Mouse (Mus musculus): Measurements from ENCODE around the gene Dnase1l1. TPM values are rescaled to one million over a fixed set of nuclear protein-coding genes. Genes with fewer than 3 reads are reported as not detected.

Dnase1l1 gene
- polyA plus RNA-seq, 1 experiment from 2014 or later = 15.3 TPM

- 26% methylated on average over 10 of the region's 10 CpGs for WGBS
- no peak overlapping the region; the same call in 1 of the 2 replicates for H3K4me2 ChIP-seq
- no peak overlapping the region for H3K9ac ChIP-seq (ENCODE audit: low read depth, low read length)
- no peak overlapping the region for H3K4me3 ChIP-seq (ENCODE audit: low read depth, low read length)
- H3K36me3 ChIP-seq (ENCODE audit: control insufficient read depth, insufficient read depth, low read length) = no peaks in the 10 kb centered on the region
- H3K9me3 ChIP-seq (ENCODE audit: control insufficient read depth, low read length) = no peaks in the 10 kb centered on the region
- ATAC-seq (replicated peaks; ENCODE audit: low FRiP score) = no peak
- H3K27ac ChIP-seq (ENCODE audit: low read depth, low read length) = peak overlapping the region; percentile 25
- H3K27me3 ChIP-seq (replicated peaks; ENCODE audit: control insufficient read depth, insufficient read depth, low read length) = no peaks in the 10 kb centered on the region
- no peaks in the 10 kb centered on the region; the same call in 1 of the 2 replicates for H3K4me1 ChIP-seq (replicated peaks; ENCODE audit: control insufficient read depth, insufficient read depth, low read length)
- DNase-seq (ENCODE audit: low spot score) = no peak
These were observed 8.5 kb downstream of the Dnase1l1 start for GRCm38 (mm10) chrX:74273422-74274322.

GRCm38 (mm10) chrX:74270902-74271551, 11.1 kb downstream of the Dnase1l1 start:
- Histone ChIP-seq H3K4me1 (replicated peaks; ENCODE audit: control insufficient read depth, insufficient read depth, low read length) (no peaks in the 10 kb centered on the region; the same call in 1 of the 2 replicates), H3K9ac (ENCODE audit: low read depth, low read length) (peak overlapping the region; percentile 83), H3K4me2 (peak overlapping the region; percentile 68), H3K4me3 (ENCODE audit: low read depth, low read length) (peak overlapping the region; percentile 68), H3K36me3 (ENCODE audit: control insufficient read depth, insufficient read depth, low read length) (no peaks in the 10 kb centered on the region), H3K27me3 (replicated peaks; ENCODE audit: control insufficient read depth, insufficient read depth, low read length) (no peaks in the 10 kb centered on the region), H3K27ac (ENCODE audit: low read depth, low read length) (peak overlapping the region; percentile 70), H3K9me3 (ENCODE audit: control insufficient read depth, low read length) (no peaks in the 10 kb centered on the region)
- WGBS = 20% methylated on average over 27 of the region's 27 CpGs
- ATAC-seq (replicated peaks; ENCODE audit: low FRiP score) (no peak), DNase-seq (ENCODE audit: low spot score) (no peak)

GRCm38 (mm10) chrX:74270062-74270901, 11.9 kb downstream of the Dnase1l1 start, which contains the start of gene Rpl10:
TSS of gene Rpl10 (plus strand) at chrX:74270812.
- H3K27me3 ChIP-seq (replicated peaks; ENCODE audit: control insufficient read depth, insufficient read depth, low read length) = no peaks in the 10 kb centered on the region
- H3K27ac ChIP-seq (ENCODE audit: low read depth, low read length) = peak within 1 kb of the TSS; percentile 86
- no peaks in the 10 kb centered on the region for H3K36me3 ChIP-seq (ENCODE audit: control insufficient read depth, insufficient read depth, low read length)
- DNase-seq (ENCODE audit: low spot score) (peak; percentile 83), ATAC-seq (replicated peaks; ENCODE audit: low FRiP score) (peak; percentile 89)
- H3K4me2 ChIP-seq = peak within 1 kb of the TSS; percentile 68
- peak within 1 kb of the TSS; percentile 83 for H3K9ac ChIP-seq (ENCODE audit: low read depth, low read length)
- no peaks in the 10 kb centered on the region; the same call in 1 of the 2 replicates for H3K4me1 ChIP-seq (replicated peaks; ENCODE audit: control insufficient read depth, insufficient read depth, low read length)
- peak within 1 kb of the TSS; percentile 68 for H3K4me3 ChIP-seq (ENCODE audit: low read depth, low read length)
- 14% methylated on average over 42 of the region's 42 CpGs for WGBS
- H3K9me3 ChIP-seq (ENCODE audit: control insufficient read depth, low read length) = no peaks in the 10 kb centered on the region

GRCm38 (mm10) chrX:74269736-74270061, 12.4 kb downstream of the Dnase1l1 start:
- H3K27me3 ChIP-seq (replicated peaks; ENCODE audit: control insufficient read depth, insufficient read depth, low read length) = no peaks in the 10 kb centered on the region
- 19% methylated on average over 3 of the region's 3 CpGs for WGBS
- no peak for DNase-seq (ENCODE audit: low spot score)

GRCm38 (mm10) chrX:74257746-74258145, 24.4 kb downstream of the Dnase1l1 start:
- Histone ChIP-seq H3K9ac (ENCODE audit: low read depth, low read length) (no peak overlapping the region), H3K4me2 (no peak overlapping the region), H3K4me3 (ENCODE audit: low read depth, low read length) (no peak overlapping the region), H3K36me3 (ENCODE audit: control insufficient read depth, insufficient read depth, low read length) (no peaks in the 10 kb centered on the region), H3K27me3 (replicated peaks; ENCODE audit: control insufficient read depth, insufficient read depth, low read length) (no peaks in the 10 kb centered on the region), H3K27ac (ENCODE audit: low read depth, low read length) (no peak overlapping the region), H3K9me3 (ENCODE audit: control insufficient read depth, low read length) (no peaks in the 10 kb centered on the region), H3K4me1 (replicated peaks; ENCODE audit: control insufficient read depth, insufficient read depth, low read length) (no peaks in the 10 kb centered on the region; the same call in 1 of the 2 replicates)
- DNase-seq (ENCODE audit: low spot score) = no peak
- WGBS = 82% methylated on average over 3 of the region's 3 CpGs
- no peak for ATAC-seq (replicated peaks; ENCODE audit: low FRiP score)

More at GRCm38 (mm10) chrX:74269736-74270061, 12.4 kb downstream of the Dnase1l1 start:
- Histone ChIP-seq H3K9ac (ENCODE audit: low read depth, low read length) (peak overlapping the region; percentile 61), H3K4me3 (ENCODE audit: low read depth, low read length) (peak overlapping the region; percentile 68), H3K9me3 (ENCODE audit: control insufficient read depth, low read length) (no peaks in the 10 kb centered on the region), H3K27ac (ENCODE audit: low read depth, low read length) (peak overlapping the region; percentile 86), H3K4me1 (replicated peaks; ENCODE audit: control insufficient read depth, insufficient read depth, low read length) (no peaks in the 10 kb centered on the region; the same call in 1 of the 2 replicates), H3K36me3 (ENCODE audit: control insufficient read depth, insufficient read depth, low read length) (no peaks in the 10 kb centered on the region), H3K4me2 (peak overlapping the region; percentile 66)
- ATAC-seq (replicated peaks; ENCODE audit: low FRiP score) = peak; percentile 7

- no peaks in the 10 kb centered on the region for H3K36me3 ChIP-seq (ENCODE audit: control insufficient read depth, insufficient read depth, low read length)
- peak; percentile 64 for ATAC-seq (replicated peaks; ENCODE audit: low FRiP score)
These were observed 27.1 kb downstream of the Dnase1l1 start for GRCm38 (mm10) chrX:74254888-74255565.

GRCm38 (mm10) chrX:74254153-74254887, 27.8 kb downstream of the Dnase1l1 start, which contains the start of gene Emd:
TSS of gene Emd (plus strand) at chrX:74254687.
- H3K27me3 ChIP-seq (replicated peaks; ENCODE audit: control insufficient read depth, insufficient read depth, low read length) = no peaks in the 10 kb centered on the region
- H3K4me2 ChIP-seq = peak within 1 kb of the TSS; percentile 77
- H3K4me1 ChIP-seq (replicated peaks; ENCODE audit: control insufficient read depth, insufficient read depth, low read length) = no peaks in the 10 kb centered on the region; the same call in 1 of the 2 replicates
- peak within 1 kb of the TSS; percentile 67 for H3K4me3 ChIP-seq (ENCODE audit: low read depth, low read length)
- WGBS = 23% methylated on average over 39 of the region's 39 CpGs
- peak; percentile 74 for DNase-seq (ENCODE audit: low spot score)
- no peaks in the 10 kb centered on the region for H3K36me3 ChIP-seq (ENCODE audit: control insufficient read depth, insufficient read depth, low read length)
- peak within 1 kb of the TSS; percentile 76 for H3K9ac ChIP-seq (ENCODE audit: low read depth, low read length)
- peak; percentile 97 for ATAC-seq (replicated peaks; ENCODE audit: low FRiP score)
- no peaks in the 10 kb centered on the region for H3K9me3 ChIP-seq (ENCODE audit: control insufficient read depth, low read length)
- H3K27ac ChIP-seq (ENCODE audit: low read depth, low read length) = peak within 1 kb of the TSS; percentile 82

More at GRCm38 (mm10) chrX:74254888-74255565, 27.1 kb downstream of the Dnase1l1 start:
- peak overlapping the region; percentile 67 for H3K4me3 ChIP-seq (ENCODE audit: low read depth, low read length)
- 17% methylated on average over 31 of the region's 31 CpGs for WGBS
- H3K27me3 ChIP-seq (replicated peaks; ENCODE audit: control insufficient read depth, insufficient read depth, low read length) = no peaks in the 10 kb centered on the region
- H3K9ac ChIP-seq (ENCODE audit: low read depth, low read length) = peak overlapping the region; percentile 76
- DNase-seq (ENCODE audit: low spot score) = no peak
- H3K27ac ChIP-seq (ENCODE audit: low read depth, low read length) = peak overlapping the region; percentile 82
- H3K4me2 ChIP-seq = peak overlapping the region; percentile 77
- H3K4me1 ChIP-seq (replicated peaks; ENCODE audit: control insufficient read depth, insufficient read depth, low read length) = no peaks in the 10 kb centered on the region; the same call in 1 of the 2 replicates
- H3K9me3 ChIP-seq (ENCODE audit: control insufficient read depth, low read length) = no peaks in the 10 kb centered on the region

Data from liver, embryonic 11.5 days (tissue).